Mouse (Mus musculus) T-helper 1 cell (primary cell): ENCODE measurements around the gene Kcng4.

Experiments
- in situ Hi-C: fragments of 300-600 bp; cut with MboI, MseI; formaldehyde crosslinking; loops from one replicate; pipeline ENCODE4 v1.15.1; 2025; ENCODE audit warnings: high pct_unique_total_duplicates

The Kcng4 gene

DNA sequence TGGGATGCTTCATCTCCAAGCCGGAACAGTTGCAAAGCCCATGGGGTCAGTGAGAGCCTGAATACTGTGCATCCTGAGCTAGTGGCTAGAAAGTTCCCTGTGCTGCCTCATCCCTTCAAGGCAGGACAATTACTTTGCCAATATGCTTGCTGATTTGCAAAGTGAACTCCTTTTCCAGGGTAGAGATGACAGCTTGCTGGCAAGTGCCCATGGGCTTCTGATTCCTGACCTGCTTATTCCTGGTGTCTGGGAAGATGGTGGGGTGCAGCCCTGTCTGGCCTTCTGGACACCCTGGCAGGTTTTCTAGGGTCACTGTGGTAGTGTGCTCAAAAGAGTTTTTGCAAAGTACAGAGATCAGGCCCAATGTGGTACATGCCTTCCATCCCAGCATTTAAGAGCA, 7.5 kb upstream of the Kcng4 start:
- in situ Hi-C loops = loop anchor here (25.0 kb wide), 1 partner anchor 1731 kb away; no protein-coding TSS in a partner anchor

DNA sequence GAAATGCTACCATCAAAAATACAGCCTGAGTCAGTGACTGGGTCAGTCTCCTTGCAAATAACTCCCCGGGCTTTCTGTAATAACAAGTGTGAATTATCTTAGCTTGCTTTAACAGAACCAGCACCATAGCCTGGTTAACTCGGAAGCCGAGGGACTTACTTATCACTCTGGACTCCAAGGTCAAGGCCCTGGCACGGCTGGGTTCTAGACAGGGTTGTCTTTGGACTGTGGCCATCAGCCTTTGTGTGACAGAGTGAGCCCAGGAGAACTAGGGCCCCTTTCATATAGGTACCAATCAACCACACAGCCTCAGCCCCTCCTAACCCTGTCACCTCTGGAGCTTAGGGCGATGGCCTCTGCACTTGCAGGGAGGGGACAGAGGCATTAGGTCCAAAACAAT, 5.6 kb upstream of the Kcng4 start:
- in situ Hi-C loops = loop anchor here (25.0 kb wide), 1 partner anchor 1729 kb away; no protein-coding TSS in a partner anchor

DNA sequence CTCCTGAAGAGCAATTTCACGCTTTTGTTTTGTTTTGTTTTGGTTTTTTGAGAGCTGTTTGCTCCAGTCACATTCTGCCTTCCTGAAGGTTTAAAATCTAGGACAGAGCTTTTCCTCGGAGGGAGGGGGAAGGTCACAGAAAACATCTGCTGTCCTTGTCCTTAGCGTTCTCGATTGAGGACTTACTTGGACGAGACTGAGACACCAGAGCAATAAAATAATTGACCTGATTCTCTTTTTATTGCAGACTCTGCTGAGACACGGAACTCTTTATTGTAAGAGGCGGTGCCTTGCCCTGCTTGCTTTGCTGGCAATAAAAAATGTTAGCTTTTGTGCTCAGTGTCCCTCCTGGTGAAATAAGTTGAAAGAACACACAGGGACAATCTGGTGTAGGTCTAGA, 4.3 kb upstream of the Kcng4 start:
- in situ Hi-C loops = loop anchor here (25.0 kb wide), 1 partner anchor 1727 kb away; no protein-coding TSS in a partner anchor

DNA sequence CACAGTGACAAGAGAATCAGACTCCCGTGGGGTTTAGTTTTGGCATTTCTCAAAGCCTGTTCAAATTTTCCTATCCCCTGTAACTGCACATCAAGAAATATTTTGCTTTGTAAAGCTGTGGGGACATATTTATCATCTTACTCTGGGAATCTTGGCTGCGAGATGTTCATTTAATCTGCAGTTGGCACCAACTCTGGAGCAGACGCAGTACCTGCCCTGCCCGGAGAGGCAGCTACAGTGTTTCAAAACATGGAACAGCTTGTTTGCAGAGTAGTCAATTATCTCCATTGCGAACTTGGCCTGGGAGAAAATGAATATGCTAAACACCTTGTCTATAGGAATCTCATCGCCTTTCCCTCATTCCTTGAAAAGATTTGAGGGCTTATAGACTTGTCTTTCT, 2.8 kb upstream of the Kcng4 start:
- in situ Hi-C loops = loop anchor here (25.0 kb wide), 1 partner anchor 1726 kb away; no protein-coding TSS in a partner anchor

DNA sequence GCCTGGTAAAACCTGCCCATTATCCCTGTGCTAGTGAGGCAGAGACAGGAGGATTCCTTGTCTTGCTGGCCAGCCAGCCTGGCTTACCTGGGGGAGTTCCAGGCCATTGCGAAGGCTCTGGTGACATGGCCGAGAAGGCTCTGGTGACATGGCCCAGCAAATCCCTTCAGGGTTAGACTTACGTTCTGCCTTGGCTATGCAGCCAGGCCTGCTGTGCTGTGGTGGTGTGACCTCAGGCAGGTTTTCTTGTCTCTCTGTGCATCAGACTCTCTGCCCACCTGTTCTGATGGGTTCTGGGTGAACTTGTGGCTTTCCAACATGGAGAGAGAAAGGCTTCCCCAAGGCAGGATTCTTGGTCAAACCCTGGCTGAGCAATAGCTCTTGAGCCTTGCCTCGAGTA, 1.9 kb upstream of the Kcng4 start:
- in situ Hi-C loops = loop anchor here (25.0 kb wide), 1 partner anchor 1725 kb away; no protein-coding TSS in a partner anchor

DNA sequence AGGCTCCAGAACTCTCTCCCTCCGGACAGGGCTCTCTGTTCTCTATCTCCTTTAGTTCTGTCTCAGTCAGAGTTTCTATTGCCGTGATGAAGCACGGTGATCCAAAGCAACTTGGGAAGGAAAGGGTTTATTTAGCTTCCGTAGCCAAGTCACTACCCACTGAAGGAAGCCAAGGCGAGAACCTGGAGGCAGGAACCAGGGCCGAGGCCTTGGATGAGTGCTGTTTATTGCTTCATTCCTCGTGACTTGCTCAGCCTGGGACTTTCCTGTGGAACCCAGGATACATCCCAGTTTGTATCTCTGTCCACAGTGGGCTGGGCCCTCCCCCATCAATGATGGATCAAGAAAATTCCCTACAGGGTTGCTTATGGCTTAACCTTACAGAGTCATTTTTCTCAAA, 1.3 kb upstream of the Kcng4 start:
- in situ Hi-C loops = loop anchor here (25.0 kb wide), 1 partner anchor 1724 kb away; no protein-coding TSS in a partner anchor

DNA sequence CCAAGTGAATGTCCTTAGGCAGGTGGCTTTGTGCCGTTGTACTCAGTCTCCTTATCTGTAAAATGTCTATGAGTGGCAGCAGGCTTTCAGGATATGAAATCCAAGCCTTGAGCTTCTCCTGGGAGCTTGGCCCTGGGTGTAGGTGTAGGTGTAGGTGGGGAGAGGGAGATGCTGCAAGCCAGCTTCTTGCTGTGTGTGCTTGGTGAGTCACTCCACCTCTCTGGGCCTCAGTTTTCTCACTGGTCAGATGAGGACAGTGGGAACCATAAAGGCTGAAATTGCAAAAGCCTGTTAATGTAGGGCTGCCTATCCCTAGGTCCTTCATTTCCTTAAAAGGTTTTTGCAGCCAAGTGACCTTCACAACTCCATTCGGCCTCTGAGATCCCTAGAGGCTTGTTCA, 478 bp upstream of the Kcng4 start:
- in situ Hi-C loops = loop anchor here (25.0 kb wide), 1 partner anchor 1724 kb away; no protein-coding TSS in a partner anchor

DNA sequence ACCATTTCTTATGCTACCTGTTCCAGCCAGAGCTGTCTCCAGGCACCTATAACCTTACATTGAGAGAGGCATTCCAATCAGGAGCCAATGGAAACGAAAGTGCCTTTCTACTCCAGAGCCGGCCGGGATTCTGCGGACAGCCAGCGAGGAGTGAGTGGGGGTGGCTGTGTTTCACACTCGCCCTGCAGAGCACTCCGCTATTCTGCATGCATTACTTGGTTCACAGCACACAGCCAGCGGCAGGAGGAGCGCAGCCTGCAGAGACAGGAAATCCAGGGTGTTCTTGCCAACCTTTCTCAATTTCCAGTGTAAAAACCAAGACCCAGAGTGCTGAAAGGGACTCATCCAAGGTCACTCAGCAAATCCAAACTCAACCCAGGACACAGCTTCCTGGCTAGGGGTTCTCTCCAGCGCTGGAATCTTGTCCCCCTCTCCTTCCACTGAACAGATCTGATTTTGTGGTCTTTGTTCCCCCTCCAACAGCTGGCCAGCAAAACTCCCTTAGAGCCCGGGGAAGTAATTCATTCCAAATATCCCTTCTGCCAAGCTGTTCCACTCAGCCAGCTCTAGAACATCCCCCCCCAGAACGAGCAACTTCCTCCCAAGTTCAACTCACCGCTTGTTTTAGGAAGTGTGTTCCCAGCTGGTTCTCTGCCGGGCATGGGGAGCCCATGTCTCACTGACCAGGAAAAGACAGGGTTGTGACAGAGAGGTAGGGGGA, 704 bp downstream of the Kcng4 start:
- in situ Hi-C loops = loop anchor here (25.0 kb wide), 1 partner anchor 1722 kb away; no protein-coding TSS in a partner anchor

DNA sequence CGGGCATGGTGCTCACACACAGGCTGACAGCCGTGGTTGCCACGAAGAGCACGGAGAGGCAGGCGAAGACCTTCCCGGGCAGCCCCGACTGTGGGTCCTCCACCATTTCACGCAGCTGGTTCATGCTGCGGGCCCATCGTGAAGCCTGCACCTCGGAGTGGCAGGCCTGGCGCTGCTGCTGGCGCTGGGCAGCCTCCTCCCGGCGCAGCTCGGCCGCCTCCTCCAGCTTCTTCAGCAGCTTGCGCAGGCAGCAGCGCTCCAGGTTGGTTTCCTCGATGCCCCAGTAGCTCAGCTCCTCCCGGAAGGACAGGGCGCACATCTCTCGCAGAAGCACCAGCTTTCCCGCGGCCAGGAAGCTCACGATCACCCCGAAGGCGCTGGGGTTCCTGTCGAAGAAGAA, 2.6 kb downstream of the Kcng4 start:
- in situ Hi-C loops = loop anchor here (25.0 kb wide), 1 partner anchor 1721 kb away; no protein-coding TSS in a partner anchor

DNA sequence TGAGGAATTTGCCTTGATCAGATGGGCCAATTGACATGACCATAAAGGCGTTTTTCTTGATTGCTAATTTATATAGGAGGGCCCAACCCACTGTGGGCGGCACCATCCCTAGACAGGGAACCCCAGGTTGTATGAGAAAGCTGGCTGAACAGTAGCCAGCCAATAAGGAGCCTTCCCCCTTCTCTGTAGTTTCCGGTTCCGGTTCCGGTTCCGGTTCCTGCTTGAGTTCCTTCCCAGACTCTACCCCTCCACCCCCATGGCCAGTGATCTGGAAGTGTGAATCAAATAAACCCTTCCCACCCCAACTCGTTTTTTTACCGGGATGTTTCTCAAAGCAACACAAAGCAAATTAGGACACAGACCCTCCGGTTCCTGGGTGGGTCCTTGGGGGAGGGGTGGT, 3.2 kb downstream of the Kcng4 start:
- in situ Hi-C loops = loop anchor here (25.0 kb wide), 1 partner anchor 1720 kb away; no protein-coding TSS in a partner anchor

DNA sequence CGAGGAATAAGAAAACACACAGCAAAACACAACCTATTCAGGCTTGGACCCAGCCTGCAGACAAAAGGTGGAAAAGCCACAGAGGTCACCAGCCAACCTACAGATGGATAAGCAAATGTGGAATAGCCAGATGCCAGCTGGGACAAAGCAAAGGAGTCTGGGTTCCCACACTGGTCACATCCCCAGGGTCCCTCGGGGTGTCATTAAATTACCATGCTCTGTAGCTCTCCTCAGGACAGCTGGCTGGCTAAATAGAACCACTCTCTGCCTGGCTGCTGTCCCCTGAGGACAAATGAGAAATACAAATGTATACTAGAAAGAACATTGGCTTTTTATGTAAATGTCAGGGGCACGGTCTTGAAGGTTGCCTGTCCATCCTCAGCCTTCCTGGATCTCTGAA, 4.6 kb downstream of the Kcng4 start:
- in situ Hi-C loops = loop anchor here (25.0 kb wide), 1 partner anchor 1719 kb away; no protein-coding TSS in a partner anchor

DNA sequence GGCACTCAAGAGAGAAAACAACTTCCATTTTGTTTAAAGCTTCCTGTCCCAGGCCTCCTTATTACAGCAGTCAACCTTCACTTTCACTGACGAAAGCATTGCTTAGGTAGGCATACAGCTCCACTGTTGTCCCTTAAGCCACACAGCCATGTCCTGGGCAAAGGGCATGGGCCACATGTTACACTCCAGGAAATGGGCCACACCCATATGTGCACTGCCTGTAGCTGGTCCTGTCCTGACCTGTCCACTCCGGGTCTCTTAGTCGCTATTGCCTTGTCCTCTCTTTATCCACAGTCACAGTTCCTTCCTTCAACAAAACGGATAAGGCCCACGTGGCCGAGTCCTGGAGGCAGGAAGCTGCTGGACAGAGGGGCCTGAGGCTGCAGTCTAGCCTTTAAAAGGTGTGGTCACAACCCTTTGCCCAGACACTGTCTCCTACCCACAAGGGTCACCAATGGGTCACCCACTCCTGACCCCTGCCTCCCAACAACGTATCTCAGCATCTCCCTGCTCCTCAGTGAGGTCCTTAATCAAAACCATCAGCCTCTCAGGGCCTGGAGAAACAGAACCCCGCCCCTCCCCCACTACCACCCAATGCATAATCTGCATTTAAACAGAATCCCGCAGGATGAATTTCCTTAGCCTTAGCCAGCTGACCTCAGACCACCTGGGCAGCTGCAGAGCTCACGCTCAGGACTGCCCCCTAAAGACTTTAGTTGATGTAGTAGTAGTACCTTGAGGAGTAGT, 7.7 kb downstream of the Kcng4 start:
- in situ Hi-C loops = loop anchor here (25.0 kb wide), 1 partner anchor 1715 kb away; no protein-coding TSS in a partner anchor

DNA sequence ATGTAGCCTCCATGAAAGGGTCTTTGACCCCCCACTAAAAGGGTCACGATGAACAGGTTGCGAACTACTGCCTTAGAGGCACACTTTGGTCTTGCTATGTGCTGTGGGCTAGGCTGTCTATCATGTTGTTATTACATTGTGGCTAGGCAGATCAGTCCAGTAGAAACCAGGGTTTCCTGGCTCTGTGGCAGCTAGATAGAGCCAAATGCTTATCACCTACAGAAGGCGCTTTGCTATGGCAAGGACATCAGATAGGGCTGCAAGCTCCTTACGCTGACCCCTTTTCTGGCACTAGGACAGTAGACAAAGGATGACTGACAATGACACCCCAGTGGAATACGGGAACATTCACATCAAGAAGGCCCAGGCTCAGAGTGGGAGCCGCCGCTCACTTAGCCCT, 8.3 kb downstream of the Kcng4 start:
- in situ Hi-C loops = loop anchor here (25.0 kb wide), 1 partner anchor 1715 kb away; no protein-coding TSS in a partner anchor

DNA sequence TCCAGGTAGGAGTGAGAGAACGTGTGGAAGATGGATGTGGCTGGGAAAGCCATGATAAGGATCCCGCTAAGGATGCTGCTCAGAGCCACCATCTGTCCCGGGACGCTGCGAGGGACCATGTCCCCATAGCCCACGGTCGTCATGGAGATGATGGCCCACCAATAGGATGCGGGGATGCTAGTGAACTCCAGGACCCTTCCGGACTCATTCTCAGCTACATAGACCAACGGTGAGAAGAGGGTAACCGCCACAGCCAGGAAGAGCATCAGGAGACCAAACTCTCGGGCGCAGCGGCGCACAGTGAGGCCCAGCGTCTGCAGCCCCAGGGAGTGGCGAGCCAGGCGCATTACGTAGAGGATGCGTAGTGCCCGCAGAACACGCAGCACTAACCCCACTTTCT, 9.7 kb downstream of the Kcng4 start:
- in situ Hi-C loops = loop anchor here (25.0 kb wide), 1 partner anchor 1713 kb away; no protein-coding TSS in a partner anchor

DNA sequence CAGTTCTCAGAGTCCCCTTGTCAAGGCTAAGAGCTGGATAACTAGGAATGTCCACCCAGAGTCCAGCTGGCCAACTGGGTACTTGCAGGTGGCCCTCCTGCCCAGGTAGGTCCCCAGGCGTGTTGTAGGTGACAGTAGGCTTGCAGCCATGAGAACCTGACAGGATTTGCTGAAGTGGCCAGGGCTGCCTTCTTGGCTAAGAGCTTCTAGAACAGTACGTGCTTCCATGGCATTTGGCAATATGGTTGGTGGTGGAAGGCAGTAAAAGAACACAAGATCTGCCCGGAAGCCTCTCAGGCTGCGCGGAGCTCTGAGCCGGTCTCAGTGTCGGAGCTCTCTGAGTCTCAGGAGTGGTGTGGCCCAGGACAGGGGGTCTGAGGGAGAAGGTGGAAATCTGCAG, 10.6 kb downstream of the Kcng4 start:
- in situ Hi-C loops = loop anchor here (25.0 kb wide), 1 partner anchor 1713 kb away; no protein-coding TSS in a partner anchor

DNA sequence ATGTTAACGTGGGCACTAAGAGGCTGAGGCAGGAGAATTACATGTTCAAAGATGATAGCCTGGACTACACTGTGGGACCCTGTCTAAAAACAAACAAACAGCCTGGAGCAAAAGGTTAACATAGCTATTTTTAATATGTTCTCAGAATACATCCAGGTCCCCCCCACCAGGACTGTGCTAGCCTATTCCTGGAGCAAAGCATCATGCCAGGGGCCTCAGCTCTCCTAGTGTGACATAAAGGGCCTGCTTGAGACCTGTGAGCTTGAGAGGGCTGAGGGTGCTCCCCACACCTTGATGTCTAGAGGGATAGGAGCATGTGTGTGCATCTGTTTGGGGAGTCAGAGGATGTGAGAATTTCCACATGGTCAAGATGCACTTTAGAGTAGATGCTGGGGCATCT, 11.7 kb downstream of the Kcng4 start:
- in situ Hi-C loops = no loop called here

DNA sequence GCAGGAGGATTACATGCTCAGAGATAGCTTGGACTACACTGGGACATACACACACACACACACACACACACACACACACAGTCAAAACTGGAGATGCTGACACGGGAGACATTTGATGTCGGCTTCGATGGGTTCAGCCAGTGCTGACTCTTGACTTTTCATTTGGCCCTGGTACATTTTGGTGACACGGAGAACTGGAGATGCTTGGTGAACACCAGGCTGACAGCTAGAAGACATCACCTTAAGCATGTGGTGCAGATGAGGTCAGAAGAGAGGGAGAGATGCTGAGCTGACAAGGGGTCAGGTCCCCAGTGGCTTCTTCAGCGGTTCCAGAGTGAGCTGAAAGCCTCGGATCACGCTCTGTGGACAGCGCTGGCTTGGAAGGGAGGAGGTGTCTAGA, 12.4 kb downstream of the Kcng4 start:
- in situ Hi-C loops = no loop called here

DNA sequence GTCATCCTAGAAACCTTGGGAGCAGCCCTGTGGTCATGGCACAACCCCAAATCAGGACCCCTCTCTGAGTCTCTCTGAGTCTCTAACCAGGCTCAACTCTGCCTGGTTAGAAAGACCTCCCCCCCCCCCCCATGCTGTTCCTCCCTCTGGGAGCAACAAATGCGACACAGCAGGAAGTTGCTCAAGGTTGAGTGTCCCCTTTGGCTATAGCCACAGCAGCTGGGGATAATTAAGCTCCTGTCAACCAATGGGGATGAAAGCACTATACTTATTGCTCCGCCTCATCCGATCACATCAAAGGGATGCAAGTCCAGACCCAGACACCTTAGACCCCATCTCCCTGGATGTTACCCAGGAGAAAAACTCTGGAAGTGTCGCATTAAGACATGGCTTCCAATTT, 12.9 kb downstream of the Kcng4 start:
- in situ Hi-C loops = no loop called here

DNA sequence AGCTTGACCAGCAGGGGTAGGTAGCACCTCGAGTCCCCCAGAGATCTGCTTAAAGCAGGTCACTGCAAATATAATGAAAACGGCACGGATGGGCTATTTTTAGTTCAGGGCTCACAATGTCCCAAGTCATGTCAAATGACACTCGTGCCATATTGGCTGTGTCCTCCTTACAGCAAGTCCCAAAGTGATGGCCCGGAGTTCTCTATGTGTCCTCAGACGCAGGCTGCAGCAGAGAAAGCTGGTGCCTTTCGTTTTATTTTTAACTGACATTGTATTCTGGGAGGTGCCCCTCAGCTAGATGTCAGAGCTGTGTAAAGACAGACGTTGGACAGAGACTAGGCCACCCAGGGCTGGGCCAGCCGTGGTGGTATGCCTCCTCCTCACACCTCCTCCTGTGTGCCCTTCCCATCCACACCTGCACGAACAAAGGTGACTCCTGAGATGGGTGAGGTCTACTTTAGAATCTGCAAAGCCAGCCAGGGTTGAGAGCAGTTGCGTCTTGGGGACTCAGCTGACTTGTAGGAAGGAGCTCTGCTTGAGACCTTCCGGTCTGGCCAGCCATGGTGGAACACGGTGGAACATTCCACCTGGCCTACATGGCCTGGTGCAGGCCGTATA, 14.5 kb downstream of the Kcng4 start:
- in situ Hi-C loops = no loop called here

DNA sequence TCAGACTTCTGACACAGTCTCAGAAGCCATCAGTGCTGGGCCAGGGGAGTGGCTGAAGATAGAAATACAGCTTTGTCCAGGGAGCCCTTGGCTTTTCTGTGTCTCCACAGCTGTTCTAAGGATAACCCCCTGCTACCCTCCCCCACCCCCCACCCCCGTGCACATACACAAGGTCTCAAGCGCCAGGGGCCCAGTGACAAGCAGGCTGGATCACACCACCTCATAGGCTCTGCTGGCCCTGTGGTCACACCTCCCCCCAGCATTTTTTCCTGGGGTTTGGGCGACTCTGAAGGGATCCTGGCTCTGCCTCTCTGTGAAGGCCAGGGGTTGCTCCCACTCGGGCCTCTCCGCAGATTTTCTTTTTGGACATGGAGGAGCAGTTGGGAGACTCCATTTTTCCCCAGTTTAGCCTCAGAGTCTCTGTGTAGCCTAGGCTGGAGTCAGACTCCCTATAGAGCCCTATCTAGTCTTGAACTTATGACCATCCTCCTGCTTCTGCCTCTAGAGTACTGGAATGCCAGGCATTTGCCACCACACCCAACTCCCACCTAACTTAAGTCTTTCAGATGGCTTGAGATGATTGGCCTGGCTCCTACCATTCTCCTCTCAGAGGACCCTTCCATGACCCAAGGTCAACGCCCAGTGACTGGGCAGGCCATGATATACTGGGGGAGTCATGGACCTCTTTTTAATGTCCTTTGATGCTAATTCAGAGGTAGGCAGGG, 15.2 kb downstream of the Kcng4 start:
- in situ Hi-C loops = no loop called here

DNA sequence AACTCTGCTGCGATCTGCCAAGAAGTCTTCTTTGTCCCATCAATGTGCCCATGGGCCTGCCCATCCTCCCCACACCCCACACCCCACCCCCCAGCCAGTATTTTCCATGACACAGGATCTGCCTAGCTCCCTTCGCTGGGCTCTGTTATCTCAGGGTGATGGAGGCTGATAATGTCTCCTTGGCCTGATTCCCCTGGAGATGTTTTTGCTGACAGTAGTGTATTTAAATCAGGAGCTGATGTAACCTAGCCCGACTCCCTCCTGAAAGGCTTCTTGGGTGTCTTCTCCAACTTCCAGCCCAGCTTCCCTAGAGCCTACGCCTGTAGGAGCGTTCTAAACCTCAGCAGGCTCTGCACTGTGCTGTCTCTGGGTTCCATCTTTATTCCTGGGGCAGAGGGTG, 16.6 kb downstream of the Kcng4 start:
- in situ Hi-C loops = no loop called here
